In genomic region chr7:98481066-98481734, GRCm38 (mm10) we compare ENCODE assay signal across 8 mouse cellular contexts. TPM values are rescaled to one million over a fixed set of nuclear protein-coding genes. Genes with fewer than 3 reads are reported as not detected.
DNase-seq lines count a peak whose midpoint lies in the region; ATAC-seq and TF ChIP-seq lines count a peak whose summit lies in the region.

No protein-coding gene starts in this region.

- peak; percentile 72 for ATAC-seq in forebrain, embryonic 11.5 days (replicated peaks; ENCODE audit: low FRiP score)
- ATAC-seq in heart, postnatal 0 days (ENCODE audit: insufficient read depth, low read depth), result peak; percentile 37; the same call in 1 of the 2 replicates
- ATAC-seq in neural tube, embryonic 15.5 days (ENCODE audit: low FRiP score), result peak; percentile 65; the same call in 1 of the 2 replicates

- WGBS in forebrain, embryonic 11.5 days, result 21% methylated on average over 9 of the region's 9 CpGs
- WGBS in heart, postnatal 0 days, result 16% methylated on average over 9 of the region's 9 CpGs
- WGBS in lung, adult 2 months, result 6% methylated on average over 9 of the region's 9 CpGs
- WGBS in neural tube, embryonic 15.5 days, result 6% methylated on average over 9 of the region's 9 CpGs

- no peaks in the 10 kb centered on the region for H3K36me3 ChIP-seq in ES-Bruce4 (ENCODE audit: control insufficient read depth, insufficient read depth, low read length, poor library complexity, severe bottlenecking)
- no peaks in the 10 kb centered on the region for H3K36me3 ChIP-seq in forebrain, embryonic 11.5 days (ENCODE audit: control insufficient read depth, insufficient read depth, low read length)
- H3K36me3 ChIP-seq in heart, postnatal 0 days (replicated peaks; ENCODE audit: control insufficient read depth, insufficient read depth, low read length), result no peaks in the 10 kb centered on the region
- no peaks in the 10 kb centered on the region for H3K36me3 ChIP-seq in neural tube, embryonic 15.5 days

- H3K4me2 ChIP-seq in forebrain, embryonic 11.5 days (ENCODE audit: low read depth, low read length, severe bottlenecking), result no peak overlapping the region
- H3K4me2 ChIP-seq in heart, postnatal 0 days (ENCODE audit: low read depth, low read length), result peak overlapping the region; percentile 16; the same call in 1 of the 2 replicates
- no peak overlapping the region for H3K4me2 ChIP-seq in neural tube, embryonic 15.5 days

- H3K27ac ChIP-seq in ES-Bruce4 (ENCODE audit: insufficient read depth, low read length), result no peak overlapping the region
- H3K27ac ChIP-seq in forebrain, embryonic 11.5 days (ENCODE audit: low read depth, low read length), result no peak overlapping the region
- no peak overlapping the region for H3K27ac ChIP-seq in heart, postnatal 0 days (ENCODE audit: low read depth)
- no peak overlapping the region for H3K27ac ChIP-seq in neural tube, embryonic 15.5 days (replicated peaks)

- no peak for TF ChIP-seq POLR2A in ES-Bruce4 (IDR thresholded peaks at IDR 0.05; ENCODE audit: insufficient read depth, low read length)
- no peak for TF ChIP-seq POLR2A in brain, embryonic 14.5 days (IDR thresholded peaks at IDR 0.05; ENCODE audit: borderline replicate concordance, extremely low read depth, insufficient read depth, insufficient read length, poor library complexity, severe bottlenecking)
- no peak for TF ChIP-seq POLR2A in lung, adult 2 months (IDR thresholded peaks at IDR 0.05; ENCODE audit: borderline replicate concordance, extremely low read depth, low read depth, low read length)

- no peak for TF ChIP-seq EP300 in ES-Bruce4 (IDR thresholded peaks at IDR 0.05; ENCODE audit: insufficient read depth, low read depth, low read length)
- TF ChIP-seq EP300 in heart, postnatal 0 days (IDR thresholded peaks at IDR 0.05; ENCODE audit: low read depth), result no peak

- peak; percentile 88 for TF ChIP-seq CTCF in ES-Bruce4 (IDR thresholded peaks at IDR 0.05; ENCODE audit: low read depth, low read length)
- TF ChIP-seq CTCF in brain, embryonic 14.5 days (IDR thresholded peaks at IDR 0.05; ENCODE audit: borderline replicate concordance, extremely low read depth, insufficient read depth, insufficient read length), result peak; percentile 94
- TF ChIP-seq CTCF in heart, postnatal 0 days (IDR thresholded peaks at IDR 0.05; ENCODE audit: low read depth), result peak; percentile 100
- peak; percentile 95 for TF ChIP-seq CTCF in lung, adult 2 months (IDR thresholded peaks at IDR 0.05; ENCODE audit: insufficient read depth, low read length)

- no peaks in the 10 kb centered on the region for H3K4me1 ChIP-seq in ES-Bruce4 (ENCODE audit: control insufficient read depth, insufficient read depth, low read length)
- no peaks in the 10 kb centered on the region for H3K4me1 ChIP-seq in forebrain, embryonic 11.5 days (replicated peaks; ENCODE audit: control insufficient read depth, insufficient read depth, low read length)
- H3K4me1 ChIP-seq in heart, postnatal 0 days (ENCODE audit: control insufficient read depth, insufficient read depth), result peaks cover 19% of the 10 kb centered on the region
- peaks cover 11% of the 10 kb centered on the region; the same call in 1 of the 2 replicates for H3K4me1 ChIP-seq in lung, adult 2 months (ENCODE audit: control insufficient read depth, insufficient read depth, low read length)
- peaks cover 15% of the 10 kb centered on the region; the same call in 1 of the 2 replicates for H3K4me1 ChIP-seq in neural tube, embryonic 15.5 days

- H3K9me3 ChIP-seq in ES-Bruce4 (replicated peaks; ENCODE audit: control insufficient read depth, insufficient read depth, low read length, poor library complexity, severe bottlenecking), result no peaks in the 10 kb centered on the region
- no peaks in the 10 kb centered on the region for H3K9me3 ChIP-seq in forebrain, embryonic 11.5 days (ENCODE audit: control insufficient read depth, low read length)
- H3K9me3 ChIP-seq in heart, postnatal 0 days (replicated peaks; ENCODE audit: control insufficient read depth, low read length), result no peaks in the 10 kb centered on the region
- no peaks in the 10 kb centered on the region for H3K9me3 ChIP-seq in neural tube, embryonic 15.5 days (replicated peaks)

- H3K27me3 ChIP-seq in ES-Bruce4 (ENCODE audit: control insufficient read depth, insufficient read depth, low read length, poor library complexity, severe bottlenecking), result no peaks in the 10 kb centered on the region
- no peaks in the 10 kb centered on the region for H3K27me3 ChIP-seq in forebrain, embryonic 11.5 days (ENCODE audit: control insufficient read depth, insufficient read depth, low read length)
- 0 out of 2 replicates have a peak, but pooled peaks cover 3% of the 10 kb centered on the region for H3K27me3 ChIP-seq in heart, postnatal 0 days (ENCODE audit: control insufficient read depth, insufficient read depth, low read length)
- no peaks in the 10 kb centered on the region for H3K27me3 ChIP-seq in neural tube, embryonic 15.5 days (replicated peaks)

- no peak overlapping the region for H3K9ac ChIP-seq in ES-Bruce4 (ENCODE audit: low read depth, poor library complexity, severe bottlenecking)
- no peak overlapping the region for H3K9ac ChIP-seq in forebrain, embryonic 11.5 days (ENCODE audit: low read length)
- no peak overlapping the region for H3K9ac ChIP-seq in heart, postnatal 0 days (replicated peaks; ENCODE audit: low read depth, low read length)
- H3K9ac ChIP-seq in neural tube, embryonic 15.5 days (replicated peaks), result no peak overlapping the region

- no peak overlapping the region for H3K4me3 ChIP-seq in ES-Bruce4 (ENCODE audit: low read depth, low read length)
- no peak overlapping the region for H3K4me3 ChIP-seq in forebrain, embryonic 11.5 days (ENCODE audit: low read depth, low read length)
- no peak overlapping the region for H3K4me3 ChIP-seq in heart, postnatal 0 days (ENCODE audit: low read depth, low read length)
- no peak overlapping the region for H3K4me3 ChIP-seq in lung, adult 2 months (replicated peaks; ENCODE audit: extremely low read depth, low read depth, low read length)
- no peak overlapping the region for H3K4me3 ChIP-seq in neural tube, embryonic 15.5 days (replicated peaks)

- peak; percentile 87 for DNase-seq in brain, embryonic 14.5 days (ENCODE audit: low read depth)
- peak; percentile 87 for DNase-seq in forebrain, embryonic 11.5 days (ENCODE audit: low spot score)
- peak; percentile 83 for DNase-seq in heart, postnatal 0 days (ENCODE audit: low spot score)
- DNase-seq in kidney, postnatal 14 days, result peak; percentile 87
- DNase-seq in lung, adult 2 months, result peak; percentile 79
- DNase-seq in testis, postnatal 14 days (ENCODE audit: low spot score), result peak; percentile 58

RNA-seq across cellular contexts. Expression of gene Lrrc32, which starts 7.9 kb away (rescaled TPM):
- polyA plus RNA-seq in ES-Bruce4 (2011; ENCODE audit: insufficient read depth, insufficient read length, low read depth, missing spikeins), result 4.9 and 5.9 TPM in 2 replicates
- polyA plus RNA-seq in brain, embryonic 14.5 days (2012; rRNA removed), result 3.8 and 6.7 TPM in 2 replicates
- 4.4 and 5.2 TPM in 2 replicates for polyA plus RNA-seq in forebrain, embryonic 11.5 days (2014; fragmentation: Nextera tagmentation; extraction: Ambion mirVana)
- 10.3 and 11.4 TPM in 2 replicates for total RNA-seq in heart, postnatal 0 days (2014; rRNA removed; ENCODE audit: low replicate concordance)
- polyA plus RNA-seq in heart, postnatal 0 days (2015; fragmentation: Nextera tagmentation; extraction: Ambion mirVana), result 4.6 and 5.7 TPM in 2 replicates
- polyA plus RNA-seq in lung, adult 2 months (2012; rRNA removed), result 38.4 and 49.3 TPM in 2 replicates
- 3.1 and 5.5 TPM in 2 replicates for polyA plus RNA-seq in neural tube, embryonic 15.5 days (2015; fragmentation: Nextera tagmentation; extraction: Ambion mirVana)

RNA-seq across cellular contexts. Expression of gene Gucy2d, which starts 41.0 kb away (rescaled TPM):
- polyA plus RNA-seq in ES-Bruce4 (2011; ENCODE audit: insufficient read depth, insufficient read length, low read depth, missing spikeins), result not detected in 2 replicates
- polyA plus RNA-seq in brain, embryonic 14.5 days (2012; rRNA removed), result 0.11 TPM in 1 of 2 replicates, not detected in the other
- not detected in 2 replicates for polyA plus RNA-seq in forebrain, embryonic 11.5 days (2014; fragmentation: Nextera tagmentation; extraction: Ambion mirVana)
- total RNA-seq in heart, postnatal 0 days (2014; rRNA removed; ENCODE audit: low replicate concordance), result not detected in 2 replicates
- 0.08 TPM in 2 replicates for polyA plus RNA-seq in heart, postnatal 0 days (2015; fragmentation: Nextera tagmentation; extraction: Ambion mirVana)
- polyA plus RNA-seq in lung, adult 2 months (2012; rRNA removed), result 0.04 TPM in 1 of 2 replicates, not detected in the other
- polyA plus RNA-seq in neural tube, embryonic 15.5 days (2015; fragmentation: Nextera tagmentation; extraction: Ambion mirVana), result 0.28 and 0.37 TPM in 2 replicates
